Mouse (Mus musculus): ENCODE results near the gene Slc41a2.
A peak's percentile ranks its signal among the peaks of the same experiment; 100 is the strongest.
"Not testable (repeated sequence)": the region's sequence is repeated elsewhere in the genome, so short reads cannot be mapped to it uniquely, and the experiment has no call there.

Gene Slc41a2

GRCm38 (mm10) chr10:83351779-83352178, 14.1 kb upstream of the Slc41a2 start:
- not testable (repeated sequence) for DNase-seq

- no peak for DNase-seq
Measured at GRCm38 (mm10) chr10:83350689-83351088, 13.0 kb upstream of the Slc41a2 start.

- DNase-seq = no peak
Measured at GRCm38 (mm10) chr10:83347494-83347893, 9.8 kb upstream of the Slc41a2 start.

- no peak for DNase-seq
Measured at GRCm38 (mm10) chr10:83346359-83346736, 8.7 kb upstream of the Slc41a2 start.

GRCm38 (mm10) chr10:83345693-83346358, 8.1 kb upstream of the Slc41a2 start:
- no peak for DNase-seq

- no peak for DNase-seq
Measured at GRCm38 (mm10) chr10:83343828-83344685, 6.4 kb upstream of the Slc41a2 start.

GRCm38 (mm10) chr10:83343171-83343570, 5.5 kb upstream of the Slc41a2 start:
- no peak for DNase-seq

- peak; percentile 18 to 34 for DNase-seq
Measured at GRCm38 (mm10) chr10:83341226-83341625, 3.5 kb upstream of the Slc41a2 start.

- no peak for DNase-seq
Measured at GRCm38 (mm10) chr10:83337971-83338598, 403 bp upstream of the Slc41a2 start.

- no peak for DNase-seq
Measured at GRCm38 (mm10) chr10:83336336-83336735, 1.3 kb downstream of the Slc41a2 start.

GRCm38 (mm10) chr10:83332581-83332980, 5.1 kb downstream of the Slc41a2 start:
- no peak for DNase-seq

GRCm38 (mm10) chr10:83331811-83332210, 5.9 kb downstream of the Slc41a2 start:
- no peak for DNase-seq

GRCm38 (mm10) chr10:83330336-83330735, 7.3 kb downstream of the Slc41a2 start:
- DNase-seq = no peak

- DNase-seq = no peak
Measured at GRCm38 (mm10) chr10:83328791-83329190, 8.9 kb downstream of the Slc41a2 start.

- DNase-seq = peak in 1 of 2 experiments; percentile 10
Measured at GRCm38 (mm10) chr10:83326648-83327285, 10.9 kb downstream of the Slc41a2 start.

- DNase-seq = no peak
Measured at GRCm38 (mm10) chr10:83325903-83326302, 11.8 kb downstream of the Slc41a2 start.

GRCm38 (mm10) chr10:83324871-83325270, 12.8 kb downstream of the Slc41a2 start:
- no peak for DNase-seq

- DNase-seq = no peak
Measured at GRCm38 (mm10) chr10:83322551-83323100, 15.1 kb downstream of the Slc41a2 start.

- no peak for DNase-seq
Measured at GRCm38 (mm10) chr10:83321528-83321927, 16.2 kb downstream of the Slc41a2 start.

- DNase-seq = no peak
Measured at GRCm38 (mm10) chr10:83320870-83321269, 16.8 kb downstream of the Slc41a2 start.

- no peak for DNase-seq
Measured at GRCm38 (mm10) chr10:83320396-83320795, 17.3 kb downstream of the Slc41a2 start.

GRCm38 (mm10) chr10:83313033-83313432, 24.6 kb downstream of the Slc41a2 start:
- DNase-seq = no peak

- no peak for DNase-seq
Measured at GRCm38 (mm10) chr10:83310356-83310755, 27.3 kb downstream of the Slc41a2 start.

All from kidney, postnatal 4 days (tissue).